Mouse (Mus musculus) small intestine, adult 2 months (tissue): ENCODE results near the gene Hist1h4a.

Experiments
- CTCF ChIP-seq: fragments of 200-500 bp; IDR thresholded peaks from 2 replicates; pipeline ENCODE4 v1.5.1; 2012; ENCODE audit warnings: low read depth, mild to moderate bottlenecking, control low read depth, inconsistent platforms, low read length, moderate library complexity, mixed read lengths; ENCODE audit not compliant: insufficient replicate concordance, insufficient read length; ENCODE audit errors: extremely low read depth
- POLR2A ChIP-seq: fragments of 200-500 bp; IDR thresholded peaks from 2 replicates; pipeline ENCODE4 v1.6.1; 2012; ENCODE audit warnings: low read depth, mild to moderate bottlenecking, control low read depth, inconsistent platforms, low read length, moderate library complexity

DNA sequence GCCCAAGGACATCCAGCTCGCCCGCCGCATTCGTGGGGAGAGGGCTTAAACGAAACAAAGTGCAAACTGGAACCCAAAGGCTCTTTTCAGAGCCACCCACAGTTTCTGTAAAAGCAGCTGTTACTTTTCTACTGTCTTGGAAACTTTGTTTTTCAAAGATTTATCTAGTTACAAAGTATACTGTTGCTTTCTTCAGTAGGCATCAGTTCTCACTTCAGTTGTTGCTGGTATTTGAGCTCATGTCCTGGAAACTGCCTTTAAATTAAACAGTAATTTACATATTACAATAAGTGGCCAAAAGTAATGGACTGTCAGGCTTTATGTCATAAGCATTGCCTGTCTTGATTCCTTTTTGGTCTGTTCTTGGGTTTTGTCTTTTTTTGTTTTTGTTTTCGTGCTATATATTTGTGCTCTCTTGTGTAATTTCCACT lies 8.3 kb downstream of the Hist1h4a start:
- TF ChIP-seq POLR2A (no peak), CTCF (no peak)
